Mouse (Mus musculus) A20 (cell line): ENCODE results near the gene Lrp2.
A peak's percentile ranks its signal among the peaks of the same experiment; 100 is the strongest.

Experiments
- DNase-seq: peaks from one replicate; pipeline ENCODE4 v3.0.0-alpha.2; 2011; ENCODE audit warnings: low read depth, low spot score

Lrp2 gene

DNA sequence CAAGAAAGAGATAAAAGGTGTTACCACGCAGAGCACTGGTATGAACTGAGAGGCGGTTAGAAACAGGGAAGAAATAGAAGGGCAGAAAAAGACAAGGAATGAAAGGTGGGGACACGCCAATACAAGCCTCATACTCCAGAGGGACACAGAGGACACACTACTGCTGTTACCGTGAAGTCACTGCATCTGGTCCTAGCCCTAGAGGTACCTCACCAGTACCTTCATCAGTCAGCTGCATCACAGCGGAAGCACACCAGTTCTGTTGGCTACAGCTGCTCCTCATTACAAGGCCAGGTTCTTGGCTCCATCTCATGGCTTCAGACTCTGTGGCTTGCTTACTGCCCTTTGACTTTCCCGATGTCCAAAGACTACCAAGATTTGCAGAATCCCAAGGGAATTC is 184.0 kb downstream of the Lrp2 start:
- DNase-seq, result no peak

DNA sequence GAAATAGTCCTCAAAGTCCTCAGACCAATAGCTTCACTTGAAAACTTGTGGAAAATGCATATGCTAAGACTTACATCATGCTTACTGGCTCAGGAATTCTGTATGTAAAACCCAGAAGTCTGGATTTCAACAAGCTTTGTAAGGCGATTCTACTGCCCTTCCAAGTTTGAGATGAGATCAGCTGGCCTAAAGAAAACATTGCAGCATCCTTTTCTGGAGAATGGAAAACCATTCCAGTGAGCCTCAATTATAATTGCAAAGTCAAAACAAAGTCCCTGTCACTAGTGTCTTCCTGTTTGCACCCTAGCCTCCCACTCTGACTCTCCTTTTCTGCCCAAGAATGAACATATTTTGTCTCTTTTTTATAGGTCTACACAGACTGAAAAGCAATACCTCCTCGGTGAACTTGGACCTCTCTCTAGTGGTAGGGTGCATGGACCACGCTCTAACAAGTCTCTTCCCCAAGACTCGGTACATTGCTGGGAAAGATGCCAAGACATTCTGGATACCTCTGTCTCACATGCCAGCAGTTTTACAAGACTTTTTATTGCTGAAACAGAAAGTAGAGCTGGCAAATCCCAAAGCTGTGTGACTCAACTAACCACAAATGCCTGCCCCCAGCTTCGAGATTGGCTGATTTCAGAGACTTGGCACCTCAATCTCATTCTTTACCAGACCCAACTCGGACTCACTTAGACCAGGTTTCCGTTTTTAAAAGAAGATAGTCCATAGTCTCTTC is 184.8 kb downstream of the Lrp2 start:
- no peak for DNase-seq

DNA sequence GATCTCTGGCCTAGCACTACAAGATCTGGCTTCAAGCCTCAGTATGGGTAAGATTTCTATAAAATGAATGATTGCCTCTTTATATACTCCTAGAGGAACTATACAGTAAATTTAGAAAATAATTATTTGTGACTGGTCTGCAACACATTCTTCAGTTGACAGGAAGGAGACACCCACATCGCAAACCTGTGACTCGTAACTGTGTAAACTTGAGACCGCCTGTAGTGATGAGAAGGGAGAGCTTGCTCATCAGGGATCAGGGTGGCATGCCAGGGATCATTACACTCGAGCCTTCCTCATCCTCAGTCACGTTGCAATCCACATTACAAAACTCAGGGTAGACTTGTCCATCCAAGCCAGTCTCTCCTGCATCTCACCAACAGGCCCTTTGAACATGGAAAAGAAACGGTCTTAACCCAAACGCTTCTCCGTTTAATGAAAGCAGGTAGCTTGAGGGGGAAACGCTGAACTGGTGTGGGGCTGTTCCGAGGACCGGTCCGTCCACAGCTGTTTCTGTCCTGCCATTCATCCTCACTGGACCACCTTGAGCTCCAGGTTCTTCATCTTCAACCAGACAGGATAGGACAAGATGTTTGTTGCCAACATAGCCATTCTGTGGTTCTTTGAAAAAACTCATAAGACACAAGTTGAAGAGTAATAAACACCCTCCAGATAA is 189.0 kb downstream of the Lrp2 start:
- no peak for DNase-seq

DNA sequence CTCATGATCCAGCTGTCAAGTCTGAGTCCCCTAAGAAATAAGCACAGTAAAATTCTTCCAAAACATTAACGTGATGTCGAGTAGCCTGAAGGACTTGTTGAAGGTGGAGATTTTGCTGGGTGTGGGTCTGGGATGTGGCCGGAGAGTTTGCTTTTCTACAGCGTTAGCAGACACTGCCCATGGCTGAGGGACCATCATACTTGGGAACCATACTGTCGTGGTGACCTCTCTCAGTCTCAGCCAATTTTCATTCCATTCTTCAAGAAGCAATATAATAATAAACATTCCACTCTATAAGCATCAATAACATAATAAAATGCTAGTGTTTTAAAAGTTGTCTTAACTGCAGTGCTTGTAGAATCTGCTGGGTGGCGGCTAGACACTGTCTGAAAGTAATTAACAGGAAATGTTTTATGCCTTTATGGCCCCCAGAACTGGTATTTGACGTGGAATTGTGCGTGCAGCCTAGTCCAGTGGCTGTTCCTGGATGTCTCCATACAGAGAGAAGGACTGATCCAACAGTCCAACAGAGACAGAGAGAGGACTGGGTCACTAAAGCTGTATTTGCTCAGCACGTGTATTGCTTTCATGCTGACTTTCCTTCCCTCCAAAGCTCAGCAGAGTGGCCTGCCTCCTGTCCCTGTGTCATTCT is 190.1 kb downstream of the Lrp2 start:
- no peak for DNase-seq

DNA sequence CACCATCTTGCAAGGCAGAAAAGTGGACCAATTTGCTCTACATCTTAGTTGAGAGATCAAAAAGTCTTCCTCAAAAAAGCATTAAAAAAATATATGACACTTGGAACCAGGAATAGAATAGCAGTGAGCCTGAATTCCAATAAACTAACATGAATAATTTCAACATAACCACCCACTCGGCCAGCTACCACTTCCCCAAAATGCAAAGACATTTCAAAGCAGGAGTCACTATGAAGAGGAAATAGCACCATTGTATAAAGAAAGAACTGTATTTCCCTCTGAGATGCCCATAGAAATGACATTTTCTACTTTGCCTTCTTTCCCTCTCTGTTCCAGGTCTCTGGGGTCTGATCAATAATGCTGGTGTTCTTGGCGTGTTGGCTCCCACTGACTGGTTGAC is 191.9 kb downstream of the Lrp2 start:
- DNase-seq, result no peak

DNA sequence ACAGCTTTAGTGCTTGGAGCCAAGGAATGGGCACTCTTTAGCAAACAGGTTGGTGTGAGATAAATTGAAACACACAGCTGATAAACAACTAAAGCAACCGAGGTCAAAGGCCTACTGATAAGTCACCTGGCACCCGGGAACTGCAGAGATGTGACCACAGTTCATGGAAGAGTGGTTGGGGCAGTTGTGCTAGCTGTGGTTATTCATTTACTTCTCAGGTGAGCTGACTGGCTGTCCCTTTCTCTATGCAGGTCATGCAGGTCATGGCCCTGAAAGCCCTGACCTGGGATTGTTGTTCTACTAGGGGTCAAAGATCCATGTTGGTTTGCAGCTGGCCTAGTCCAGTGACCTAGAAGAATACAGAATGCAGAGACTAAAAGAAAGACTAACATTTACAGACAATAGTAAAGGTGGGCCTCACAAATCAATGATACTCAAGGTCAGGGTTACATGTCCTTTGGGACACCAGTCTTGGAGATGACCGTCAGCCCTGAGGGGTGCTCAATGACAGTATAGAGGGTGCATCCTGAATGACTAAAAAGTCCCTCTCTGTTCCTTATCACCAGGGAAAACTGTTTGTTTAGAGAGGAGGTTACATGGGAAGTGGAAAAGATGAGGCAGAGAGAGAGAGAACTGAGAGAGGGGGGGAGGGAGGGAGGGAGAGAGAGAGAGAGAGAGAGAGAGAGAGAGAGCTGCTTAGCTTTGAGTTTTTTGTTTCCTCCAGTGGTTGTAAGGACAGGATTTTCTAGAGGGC is 199.6 kb downstream of the Lrp2 start:
- no peak for DNase-seq

DNA sequence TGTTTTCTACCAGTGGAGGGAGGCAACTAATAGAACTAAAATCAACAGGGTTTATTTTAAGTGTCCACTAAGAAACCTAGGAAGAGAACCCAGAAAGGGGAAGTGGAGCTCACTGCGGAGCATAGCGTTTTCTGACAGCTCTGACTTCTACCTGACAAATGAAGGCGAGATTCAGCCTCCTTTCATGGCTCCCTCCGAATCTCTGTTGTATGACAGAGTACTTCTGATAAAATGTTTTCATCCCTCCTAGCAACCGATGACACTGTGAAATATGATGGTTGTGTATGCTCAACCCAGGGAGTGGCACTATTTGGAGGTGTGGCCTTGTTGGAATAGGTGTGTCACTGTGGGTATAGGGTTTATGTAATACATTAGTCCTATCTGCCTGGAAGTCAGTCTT is 203.0 kb downstream of the Lrp2 start:
- DNase-seq, result peak; percentile 22

DNA sequence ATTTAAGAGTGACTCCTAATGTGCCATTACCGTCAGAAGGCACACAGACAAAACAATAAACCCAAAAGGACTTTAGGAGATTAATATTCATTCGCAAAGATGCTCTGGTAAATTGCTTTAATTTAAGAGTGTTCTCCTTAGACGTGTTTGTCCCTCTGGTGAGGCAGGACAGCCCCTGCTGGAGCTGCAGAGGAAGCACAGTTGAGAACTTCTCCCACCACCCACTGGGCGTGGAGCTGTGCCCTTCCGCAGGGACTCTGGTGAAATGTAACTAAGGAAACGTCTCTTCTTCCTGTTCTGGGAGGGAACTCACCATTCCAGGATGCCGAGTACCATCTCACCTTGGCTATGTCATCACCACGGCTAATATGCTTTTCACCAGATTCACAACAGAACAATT is 204.1 kb downstream of the Lrp2 start:
- no peak for DNase-seq

DNA sequence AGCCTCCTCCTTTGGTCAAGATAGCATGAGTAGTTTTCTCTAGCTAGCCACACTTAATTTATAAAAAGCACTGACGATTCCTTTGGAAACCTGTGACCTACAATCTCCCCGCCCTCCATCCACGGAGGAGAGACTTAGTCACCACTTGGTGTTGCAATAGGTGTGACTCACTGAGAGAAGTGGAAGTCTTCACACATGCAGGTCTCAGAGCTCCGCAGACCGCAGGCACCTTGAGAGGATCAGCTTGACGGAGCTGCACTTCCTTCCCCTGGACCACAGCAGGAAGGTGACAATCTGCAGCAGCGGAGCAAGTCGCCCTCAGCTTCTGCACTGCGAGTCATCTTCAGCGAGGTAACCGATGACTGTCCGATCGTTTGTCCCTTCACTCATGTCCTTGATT is 205.6 kb downstream of the Lrp2 start, which contains the start of gene Dhrs9:
Gene Dhrs9, plus strand, starts transcription at position 165 of the 400 bp plus-strand sequence.
- no peak for DNase-seq

DNA sequence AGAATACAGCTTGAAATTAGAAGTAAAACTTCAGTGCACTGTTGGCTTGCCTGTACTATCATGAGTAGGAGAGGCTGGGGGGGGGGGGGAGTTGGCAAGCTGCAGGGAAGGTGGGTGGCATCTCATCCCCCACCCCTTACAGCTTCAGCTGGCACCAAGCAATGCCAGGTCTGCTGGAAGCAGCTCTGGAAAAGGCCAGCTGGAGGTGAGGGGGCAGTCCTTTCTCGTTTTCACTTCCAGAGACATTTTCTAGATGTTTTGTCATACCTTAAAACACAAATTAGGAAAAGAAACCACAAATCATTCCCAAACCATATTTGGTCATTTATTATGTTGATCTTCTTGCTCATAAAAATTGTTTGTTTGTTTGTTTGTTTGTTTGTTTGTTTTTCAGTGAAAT is 206.1 kb downstream of the Lrp2 start:
- no peak for DNase-seq

DNA sequence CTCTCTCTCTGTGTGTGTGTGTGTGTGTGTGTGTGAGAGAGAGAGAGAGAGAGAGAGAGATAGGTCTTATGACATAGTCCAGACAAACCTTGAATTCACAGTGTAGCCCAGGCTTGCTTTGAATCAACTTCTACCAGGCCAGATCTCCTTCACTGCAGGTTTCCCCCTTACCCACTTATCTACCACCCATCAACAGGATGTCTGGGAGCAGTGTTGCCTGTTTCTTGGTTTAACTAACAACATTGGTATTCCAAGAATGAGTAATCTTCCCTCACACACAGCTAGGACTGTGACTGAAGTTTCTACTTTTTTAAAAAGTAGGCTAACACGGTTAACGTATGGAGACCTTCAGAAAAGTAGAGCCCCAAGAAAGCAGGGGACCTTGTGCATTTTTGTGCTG is 209.1 kb downstream of the Lrp2 start:
- no peak for DNase-seq
